Mouse (Mus musculus) adrenal gland, postnatal 4 days (tissue): ENCODE data around the gene Gtf2ird2. TPM values are rescaled to one million over a fixed set of nuclear protein-coding genes. Genes with fewer than 3 reads are reported as not detected.

Source experiments
- DNase-seq, 2 experiments: peaks; one replicate each; pipeline ENCODE4 v3.0.0; 2021 to 2022; ENCODE audit warnings: low spot score in 2 of 2, mixed read lengths in 2 of 2
- long read RNA-seq, 2 experiments: library from polyadenylated mRNA; stranded (forward); transcript quantifications; one replicate each; pipeline ENCODE4 v2.0.0; 2021
- total RNA-seq, 2 experiments: library from RNA; stranded (reverse); gene quantifications; 2 replicates each; pipeline ENCODE4 v1.2.3; 2021

Gene Gtf2ird2
- 10 to 100 TPM; 13.9 to 15.9 TPM for total RNA-seq
- long read RNA-seq, experiment 1, partial matches to known transcripts: 0 of 5 reads
- long read RNA-seq, experiment 1, other reads (novel, unspliced or antisense): 2 of 5 reads
- long read RNA-seq, experiment 2, partial matches to known transcripts: 4 of 15 reads
- long read RNA-seq, experiment 2, other reads (novel, unspliced or antisense): 5 of 15 reads

- peak; percentile 95 to 96 for DNase-seq
These were observed at the start of gene Gtf2ird2 for GRCm38 (mm10) chr5:134183880-134184808. Gtf2ird2 (plus strand) TSS chr5:134184019.

GRCm38 (mm10) chr5:134136022-134136421 lies 47.8 kb upstream of the Gtf2ird2 start:
- DNase-seq: no peak

- DNase-seq: no peak
These were observed 45.9 kb upstream of the Gtf2ird2 start for GRCm38 (mm10) chr5:134137933-134138332.

DNA sequence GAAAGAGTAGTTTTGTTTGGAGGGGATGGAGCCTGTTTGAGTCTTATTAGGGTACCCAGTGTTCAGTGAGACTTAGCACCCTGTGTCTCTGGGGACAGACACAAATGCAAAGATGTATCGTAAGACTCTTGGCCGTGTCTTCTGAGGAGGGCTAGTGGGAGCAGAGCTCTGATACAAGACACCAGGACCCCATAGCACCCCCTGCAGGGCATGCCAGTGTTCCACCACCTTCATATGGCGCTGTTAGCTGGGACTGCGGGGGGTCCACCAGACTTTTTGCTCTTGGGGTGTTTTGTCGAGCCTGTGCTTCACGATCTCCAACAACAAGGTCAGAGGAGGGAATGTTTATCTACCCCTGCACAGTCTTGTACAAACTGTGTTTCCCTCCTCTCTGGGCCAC lies 44.4 kb upstream of the Gtf2ird2 start:
- DNase-seq: no peak

DNA sequence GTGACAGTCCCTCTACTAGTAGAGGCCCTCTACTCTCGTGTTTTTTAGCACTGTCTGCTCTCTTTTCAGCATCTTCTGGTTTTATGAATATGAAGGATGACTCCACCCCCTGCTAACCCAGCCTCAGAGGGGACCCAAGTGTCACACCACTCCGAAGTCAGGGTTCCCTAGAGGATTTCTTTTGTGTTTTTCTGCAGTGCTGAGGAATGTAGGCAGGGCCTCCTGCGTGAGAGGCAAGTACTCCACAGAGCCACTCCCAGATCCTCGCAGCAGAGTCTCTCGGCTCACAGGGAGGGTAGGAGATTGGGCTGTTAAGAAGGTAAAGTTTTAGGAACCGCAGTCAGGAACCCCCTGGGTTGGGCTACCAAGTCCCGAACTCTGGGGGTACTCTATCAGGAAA lies 42.6 kb upstream of the Gtf2ird2 start:
- no peak for DNase-seq

GRCm38 (mm10) chr5:134142381-134142780 lies 41.4 kb upstream of the Gtf2ird2 start:
- no peak for DNase-seq

DNA sequence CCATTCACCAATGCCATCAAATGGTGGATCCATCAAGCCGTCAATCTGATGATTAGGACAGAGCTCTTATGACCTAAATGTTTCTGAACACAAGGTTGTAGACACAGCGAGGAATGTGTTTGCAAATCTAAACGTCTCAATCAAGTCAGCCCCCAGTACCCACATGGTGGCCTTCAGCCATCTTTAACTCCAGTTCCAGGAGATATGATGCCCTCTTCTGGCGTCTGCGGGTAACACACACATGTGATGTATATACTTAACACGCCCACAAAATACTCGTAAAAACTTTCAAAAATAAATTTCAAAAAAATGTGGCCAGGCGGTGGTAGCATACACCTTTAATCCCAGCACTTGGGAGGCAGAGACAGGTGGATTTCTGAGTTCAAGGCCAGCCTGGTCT lies 38.8 kb upstream of the Gtf2ird2 start:
- DNase-seq: no peak

DNA sequence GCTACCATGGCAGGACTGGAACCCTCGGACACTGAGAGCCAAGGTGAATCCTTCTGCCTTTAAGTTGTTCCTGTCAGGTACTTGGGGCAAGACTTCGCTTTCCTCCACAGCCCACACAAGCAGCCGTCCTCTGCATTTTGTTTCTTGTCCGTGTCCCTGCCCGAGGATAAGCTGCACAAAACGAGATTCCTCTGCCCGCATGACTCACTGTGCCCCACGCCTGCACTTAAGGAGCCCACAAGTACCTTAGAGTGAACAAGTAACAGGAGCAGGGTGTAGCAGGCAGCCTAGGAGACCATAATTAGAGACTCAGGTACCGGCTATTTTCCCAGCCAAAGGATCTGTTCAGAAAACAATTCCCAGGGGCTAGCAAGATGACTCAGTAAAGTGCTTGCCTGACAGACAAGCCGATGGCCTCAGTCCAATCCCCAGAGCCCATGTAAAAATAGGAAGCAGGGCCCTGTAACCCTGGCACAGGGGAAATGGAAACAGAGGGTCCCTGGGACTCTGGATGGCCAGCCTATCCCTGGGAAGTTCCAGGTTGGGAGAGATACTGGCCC lies 36.5 kb upstream of the Gtf2ird2 start:
- no peak for DNase-seq

DNA sequence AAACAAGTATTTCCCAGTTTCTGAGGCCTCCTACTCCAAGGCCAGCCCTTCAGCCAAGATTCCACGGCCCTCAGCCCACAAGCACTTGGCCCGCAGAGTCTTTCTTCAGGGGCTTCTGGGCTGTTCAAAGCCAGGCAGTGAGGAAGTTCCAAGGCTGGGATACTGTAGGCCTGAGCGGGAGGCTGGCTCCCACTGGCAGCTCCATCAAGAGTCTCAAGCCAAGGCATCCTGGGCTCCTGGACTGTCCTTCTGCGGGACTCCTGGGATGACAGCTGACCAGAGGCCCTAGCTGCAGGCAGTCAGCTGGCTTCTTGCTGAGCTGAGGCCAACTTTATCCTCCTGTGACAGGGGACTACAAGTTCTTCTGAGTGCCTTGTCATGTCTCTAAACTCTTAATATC lies 35.7 kb upstream of the Gtf2ird2 start:
- DNase-seq: no peak

DNA sequence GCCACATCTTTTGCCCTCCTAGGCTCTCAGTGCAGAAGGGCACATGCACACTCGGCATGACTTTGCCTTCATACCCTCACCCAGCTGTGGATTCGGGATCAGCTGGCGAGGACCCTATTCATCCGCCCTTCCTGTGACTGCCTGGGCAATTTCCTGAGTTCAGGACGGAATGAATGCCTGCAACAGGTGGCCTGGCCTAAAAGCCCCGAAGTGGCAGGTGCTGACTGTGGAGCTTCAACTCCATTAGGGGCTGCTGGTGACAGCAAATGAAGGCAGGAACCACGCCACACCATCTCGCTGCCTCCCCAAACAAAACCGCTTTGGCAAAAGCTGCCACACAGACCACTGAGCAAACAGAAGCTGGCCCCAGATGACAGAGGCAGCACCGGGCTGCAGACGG lies 31.9 kb upstream of the Gtf2ird2 start:
- no peak for DNase-seq

- DNase-seq: no peak
These were observed 27.8 kb upstream of the Gtf2ird2 start for GRCm38 (mm10) chr5:134155916-134156466.

DNA sequence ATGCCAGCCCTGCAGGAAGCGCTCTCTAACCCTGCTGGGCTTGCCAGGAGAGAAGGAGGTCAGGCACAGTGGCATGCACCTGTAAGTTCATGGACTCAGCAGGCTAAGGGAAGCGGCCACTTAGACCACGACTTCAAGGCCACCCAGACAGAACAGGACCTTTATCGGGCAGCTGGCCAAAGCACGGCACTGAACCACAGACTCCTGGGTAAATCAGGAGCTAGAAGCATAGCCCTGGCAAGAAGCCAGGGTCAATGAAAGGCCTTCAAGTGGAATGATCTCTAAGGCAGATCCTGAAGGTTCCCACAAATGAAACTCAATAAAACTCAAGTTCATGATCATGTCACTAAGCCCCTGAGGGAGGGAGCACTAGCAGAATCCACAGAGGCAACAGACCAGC lies 19.1 kb upstream of the Gtf2ird2 start:
- DNase-seq: peak in 1 of 2 experiments; percentile 56

DNA sequence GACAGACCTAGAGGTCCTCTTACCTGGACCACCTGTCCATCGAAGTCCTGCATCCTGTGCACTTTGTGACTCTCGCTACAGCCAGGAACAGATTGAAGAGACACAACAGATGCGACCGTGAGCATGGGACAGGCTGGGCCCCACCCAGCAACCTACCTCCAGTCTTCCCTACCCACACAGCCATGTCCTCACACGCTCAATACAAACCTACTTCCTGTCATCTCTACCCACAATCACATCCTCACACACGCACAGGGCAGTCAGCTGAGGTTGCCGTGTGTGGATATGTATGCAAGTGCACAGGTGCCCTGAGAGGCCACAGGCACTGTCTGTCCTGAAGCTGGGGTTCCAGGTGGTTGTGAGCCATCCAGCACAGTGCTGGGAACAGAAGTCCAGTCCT lies 17.2 kb upstream of the Gtf2ird2 start:
- DNase-seq: no peak

DNA sequence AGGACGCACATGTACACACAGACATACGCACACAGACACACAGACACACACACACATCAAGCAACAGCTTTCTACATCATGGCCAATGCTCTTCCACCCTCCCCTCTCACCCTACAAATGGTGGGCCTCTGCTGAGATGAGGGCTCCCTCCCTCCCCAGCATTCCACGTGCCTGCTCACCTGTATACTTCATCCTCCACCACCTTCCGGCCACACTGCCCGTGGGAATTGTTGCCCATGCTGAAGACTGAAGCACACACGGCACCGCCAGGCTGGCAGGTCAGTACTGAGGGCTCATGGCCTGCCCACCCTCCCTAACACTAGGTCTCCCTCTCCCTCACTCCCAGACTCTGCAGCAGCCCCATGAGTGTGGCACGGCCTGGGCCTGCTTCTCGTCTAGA lies 15.8 kb upstream of the Gtf2ird2 start:
- no peak for DNase-seq

DNA sequence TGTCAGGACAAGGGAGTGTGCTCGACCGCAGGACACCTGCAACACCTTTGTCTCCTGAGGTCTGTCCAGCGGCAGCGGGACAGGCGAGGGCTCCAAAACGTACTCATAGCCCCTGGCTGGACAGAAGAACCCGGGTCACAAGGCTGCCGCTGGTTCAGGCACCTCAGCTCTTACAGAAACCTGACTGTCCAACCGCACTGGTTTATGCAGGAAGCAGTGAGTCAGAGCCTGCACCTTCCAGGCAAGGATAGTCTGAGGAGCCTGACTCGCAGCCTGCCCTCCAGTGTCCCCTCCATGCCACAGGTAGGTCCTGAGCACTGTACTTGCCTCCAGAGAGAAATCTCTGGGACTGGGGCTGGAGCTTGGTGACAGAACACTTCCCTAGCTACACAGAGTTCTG lies 14.6 kb upstream of the Gtf2ird2 start:
- DNase-seq: no peak

DNA sequence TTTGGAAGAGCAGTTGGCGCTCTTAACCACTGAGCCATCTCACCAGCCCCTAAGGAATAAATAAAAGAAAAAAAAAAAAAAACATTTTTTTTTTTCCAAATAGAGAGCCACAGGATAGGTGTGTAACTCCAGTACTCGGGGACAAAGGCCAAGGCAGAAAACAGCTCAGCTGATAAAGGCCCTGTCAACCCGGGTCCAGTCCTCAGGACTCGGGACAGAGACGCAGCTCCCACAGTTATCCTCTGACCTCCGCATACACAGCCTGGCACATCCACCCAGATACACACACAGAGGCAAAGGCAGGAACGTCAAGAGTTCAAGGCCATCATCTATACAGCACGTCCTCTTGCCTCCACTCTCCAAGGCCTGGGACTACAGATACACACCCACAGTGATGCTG lies 13.7 kb upstream of the Gtf2ird2 start:
- no peak for DNase-seq

DNA sequence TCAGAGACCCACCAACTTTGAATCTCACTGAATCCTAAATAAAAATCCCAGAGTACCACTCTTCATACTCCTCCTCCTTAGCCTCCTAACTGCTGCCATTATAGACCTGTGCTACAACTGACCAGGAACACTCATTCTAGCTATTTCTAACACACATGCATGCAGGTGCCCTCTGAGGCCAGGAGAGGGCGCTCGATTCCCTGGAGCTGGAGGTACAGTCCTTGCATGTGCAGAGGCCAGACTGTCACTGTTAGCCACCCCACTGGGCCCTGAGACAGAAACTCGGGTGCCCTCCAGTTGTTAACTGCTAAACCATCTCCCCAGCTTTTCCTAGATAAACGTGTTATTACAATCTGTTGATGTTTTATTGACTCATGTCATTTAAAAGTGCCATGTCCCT lies 10.6 kb upstream of the Gtf2ird2 start:
- DNase-seq: peak in 1 of 2 experiments; percentile 53

DNA sequence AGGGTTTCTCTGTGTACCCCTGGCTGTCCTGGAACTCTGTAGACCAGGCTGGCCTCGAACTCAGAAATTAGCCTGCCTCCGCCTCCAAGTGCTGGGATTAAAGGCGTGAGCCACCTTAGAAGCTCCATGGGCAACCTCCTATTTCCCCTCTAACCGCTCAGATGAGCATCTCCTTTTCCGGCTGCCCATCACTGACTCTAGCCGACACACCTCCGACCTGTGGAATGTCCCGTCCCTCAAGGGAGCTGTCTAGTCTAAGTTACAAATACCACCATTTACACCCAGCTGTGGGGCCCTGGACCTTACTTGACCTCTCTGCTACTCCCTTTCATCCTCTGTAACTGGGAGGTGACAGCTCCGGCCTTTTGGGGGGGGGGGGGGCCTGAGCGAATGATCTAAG lies 8.1 kb upstream of the Gtf2ird2 start:
- no peak for DNase-seq

- peak; percentile 52 to 66 for DNase-seq
These were observed 7.5 kb upstream of the Gtf2ird2 start, which contains the start of gene Rcc1l for GRCm38 (mm10) chr5:134176169-134176881. Rcc1l (minus strand) TSS chr5:134176774.

GRCm38 (mm10) chr5:134178536-134178935 lies 5.3 kb upstream of the Gtf2ird2 start:
- no peak for DNase-seq

DNA sequence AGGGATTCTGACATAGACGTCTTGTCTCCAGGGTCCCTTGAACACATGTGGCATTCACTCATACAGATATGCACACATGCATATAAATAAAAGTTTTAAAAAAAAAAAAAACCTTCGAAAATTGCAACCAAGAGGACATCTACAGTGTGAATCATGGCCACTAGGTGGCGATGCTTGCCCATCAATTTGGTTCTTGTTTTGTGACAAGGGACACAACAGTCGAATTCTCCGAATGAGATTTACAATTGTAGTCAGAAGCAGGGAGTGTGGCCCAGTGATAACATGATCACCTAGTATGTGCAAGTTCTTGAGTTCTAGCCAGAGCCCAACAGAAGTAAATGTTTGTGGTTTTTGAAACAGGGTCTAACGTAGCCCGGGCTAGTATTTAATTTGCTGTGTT lies 3.9 kb upstream of the Gtf2ird2 start:
- peak; percentile 60 to 67 for DNase-seq
